Mouse (Mus musculus): ENCODE results near the gene Magel2. TPM values are rescaled to one million over a fixed set of nuclear protein-coding genes. Genes with fewer than 3 reads are reported as not detected.
A peak's percentile ranks its signal among the peaks of the same experiment; 100 is the strongest.

Gene Magel2
- total and polyA plus RNA-seq, 2 experiments = not detected

GRCm38 (mm10) chr7:62351266-62351665, 25.5 kb upstream of the Magel2 start:
- no peak for TF ChIP-seq CTCF (IDR thresholded peaks at IDR 0.05; ENCODE audit: low read depth, low read length)
- no peak for TF ChIP-seq POLR2A (IDR thresholded peaks at IDR 0.05; ENCODE audit: extremely low read depth, insufficient read depth, low read length)
- no peak overlapping the region for H3K27ac ChIP-seq (replicated peaks; ENCODE audit: insufficient read depth, low read depth, low read length)
- WGBS = 58% methylated on average over 8 of the region's 8 CpGs

GRCm38 (mm10) chr7:62365039-62365636, 11.7 kb upstream of the Magel2 start:
- no peaks in the 10 kb centered on the region for H3K79me2 ChIP-seq (ENCODE audit: control insufficient read depth, insufficient read depth, low read length)
- H3K36me3 ChIP-seq (ENCODE audit: control insufficient read depth, insufficient read depth, low read length) = no peaks in the 10 kb centered on the region
- 61% methylated on average over 7 of the region's 7 CpGs for WGBS
- DNase-seq (ENCODE audit: extremely low read depth, low read depth, low spot score) = no peak
- TF ChIP-seq CTCF (IDR thresholded peaks at IDR 0.05; ENCODE audit: low read depth, low read length) (no peak), POLR2A (IDR thresholded peaks at IDR 0.05; ENCODE audit: extremely low read depth, insufficient read depth, low read length) (no peak)
- no peaks in the 10 kb centered on the region for H3K27me3 ChIP-seq (ENCODE audit: control insufficient read depth, insufficient read depth, low read length)
- H3K27ac ChIP-seq (replicated peaks; ENCODE audit: insufficient read depth, low read depth, low read length) = no peak overlapping the region
- no peaks in the 10 kb centered on the region for H3K4me1 ChIP-seq (ENCODE audit: control insufficient read depth, insufficient read depth, low read length)
- no peak overlapping the region for H3K4me3 ChIP-seq (ENCODE audit: insufficient read depth, low read depth, low read length)
- no peak overlapping the region for H3K9ac ChIP-seq (ENCODE audit: low read depth, low read length)

More at GRCm38 (mm10) chr7:62351266-62351665, 25.5 kb upstream of the Magel2 start:
- DNase-seq (ENCODE audit: extremely low read depth, low read depth, low spot score) = no peak
- Histone ChIP-seq H3K9ac (ENCODE audit: low read depth, low read length) (no peak overlapping the region), H3K4me3 (ENCODE audit: insufficient read depth, low read depth, low read length) (no peak overlapping the region), H3K27me3 (ENCODE audit: control insufficient read depth, insufficient read depth, low read length) (peaks cover 6% of the 10 kb centered on the region), H3K4me1 (ENCODE audit: control insufficient read depth, insufficient read depth, low read length) (no peaks in the 10 kb centered on the region), H3K79me2 (ENCODE audit: control insufficient read depth, insufficient read depth, low read length) (no peaks in the 10 kb centered on the region), H3K36me3 (ENCODE audit: control insufficient read depth, insufficient read depth, low read length) (no peaks in the 10 kb centered on the region)

- Histone ChIP-seq H3K27ac (replicated peaks; ENCODE audit: insufficient read depth, low read depth, low read length) (no peak overlapping the region), H3K27me3 (ENCODE audit: control insufficient read depth, insufficient read depth, low read length) (no peaks in the 10 kb centered on the region), H3K4me3 (ENCODE audit: insufficient read depth, low read depth, low read length) (no peak overlapping the region), H3K79me2 (ENCODE audit: control insufficient read depth, insufficient read depth, low read length) (no peaks in the 10 kb centered on the region), H3K36me3 (ENCODE audit: control insufficient read depth, insufficient read depth, low read length) (no peaks in the 10 kb centered on the region), H3K4me1 (ENCODE audit: control insufficient read depth, insufficient read depth, low read length) (no peaks in the 10 kb centered on the region), H3K9ac (ENCODE audit: low read depth, low read length) (no peak overlapping the region)
- TF ChIP-seq CTCF (IDR thresholded peaks at IDR 0.05; ENCODE audit: low read depth, low read length) (no peak), POLR2A (IDR thresholded peaks at IDR 0.05; ENCODE audit: extremely low read depth, insufficient read depth, low read length) (no peak)
- WGBS = 74% methylated on average over 8 of the region's 8 CpGs
- no peak for DNase-seq (ENCODE audit: extremely low read depth, low read depth, low spot score)
Observed at GRCm38 (mm10) chr7:62366730-62367129, 10.1 kb upstream of the Magel2 start.

GRCm38 (mm10) chr7:62375658-62376057, 1.2 kb upstream of the Magel2 start:
- H3K9ac ChIP-seq (ENCODE audit: low read depth, low read length) = no peak overlapping the region
- no peak for TF ChIP-seq CTCF (IDR thresholded peaks at IDR 0.05; ENCODE audit: low read depth, low read length)
- TF ChIP-seq POLR2A (IDR thresholded peaks at IDR 0.05; ENCODE audit: extremely low read depth, insufficient read depth, low read length) = no peak
- no peaks in the 10 kb centered on the region for H3K27me3 ChIP-seq (ENCODE audit: control insufficient read depth, insufficient read depth, low read length)
- WGBS = 32% methylated on average over 4 of the region's 4 CpGs
- DNase-seq (ENCODE audit: extremely low read depth, low read depth, low spot score) = peak; percentile 22
- no peaks in the 10 kb centered on the region for H3K79me2 ChIP-seq (ENCODE audit: control insufficient read depth, insufficient read depth, low read length)
- no peaks in the 10 kb centered on the region for H3K4me1 ChIP-seq (ENCODE audit: control insufficient read depth, insufficient read depth, low read length)
- no peak overlapping the region for H3K4me3 ChIP-seq (ENCODE audit: insufficient read depth, low read depth, low read length)
- no peaks in the 10 kb centered on the region for H3K36me3 ChIP-seq (ENCODE audit: control insufficient read depth, insufficient read depth, low read length)
- no peak overlapping the region for H3K27ac ChIP-seq (replicated peaks; ENCODE audit: insufficient read depth, low read depth, low read length)

GRCm38 (mm10) chr7:62377313-62377712, 503 bp downstream of the Magel2 start:
- TF ChIP-seq POLR2A (IDR thresholded peaks at IDR 0.05; ENCODE audit: extremely low read depth, insufficient read depth, low read length) (no peak), CTCF (IDR thresholded peaks at IDR 0.05; ENCODE audit: low read depth, low read length) (no peak)
- 28% methylated on average over 14 of the region's 14 CpGs for WGBS
- Histone ChIP-seq H3K27me3 (ENCODE audit: control insufficient read depth, insufficient read depth, low read length) (no peaks in the 10 kb centered on the region), H3K79me2 (ENCODE audit: control insufficient read depth, insufficient read depth, low read length) (no peaks in the 10 kb centered on the region), H3K4me3 (ENCODE audit: insufficient read depth, low read depth, low read length) (no peak overlapping the region), H3K9ac (ENCODE audit: low read depth, low read length) (no peak overlapping the region), H3K27ac (replicated peaks; ENCODE audit: insufficient read depth, low read depth, low read length) (no peak overlapping the region), H3K36me3 (ENCODE audit: control insufficient read depth, insufficient read depth, low read length) (no peaks in the 10 kb centered on the region), H3K4me1 (ENCODE audit: control insufficient read depth, insufficient read depth, low read length) (no peaks in the 10 kb centered on the region)
- no peak for DNase-seq (ENCODE audit: extremely low read depth, low read depth, low spot score)

- Histone ChIP-seq H3K4me1 (ENCODE audit: control insufficient read depth, insufficient read depth, low read length) (no peaks in the 10 kb centered on the region), H3K79me2 (ENCODE audit: control insufficient read depth, insufficient read depth, low read length) (no peaks in the 10 kb centered on the region), H3K27me3 (ENCODE audit: control insufficient read depth, insufficient read depth, low read length) (no peaks in the 10 kb centered on the region), H3K27ac (replicated peaks; ENCODE audit: insufficient read depth, low read depth, low read length) (no peak overlapping the region), H3K9ac (ENCODE audit: low read depth, low read length) (no peak overlapping the region), H3K36me3 (ENCODE audit: control insufficient read depth, insufficient read depth, low read length) (no peaks in the 10 kb centered on the region), H3K4me3 (ENCODE audit: insufficient read depth, low read depth, low read length) (no peak overlapping the region)
- TF ChIP-seq POLR2A (IDR thresholded peaks at IDR 0.05; ENCODE audit: extremely low read depth, insufficient read depth, low read length) = no peak
- no peak for TF ChIP-seq CTCF (IDR thresholded peaks at IDR 0.05; ENCODE audit: low read depth, low read length)
- 85% methylated on average over 9 of the region's 9 CpGs for WGBS
- no peak for DNase-seq (ENCODE audit: extremely low read depth, low read depth, low spot score)
Observed at GRCm38 (mm10) chr7:62378529-62378928, 1.7 kb downstream of the Magel2 start.
